Mouse (Mus musculus) hindbrain, embryonic 15.5 days (tissue): ENCODE results near the gene Inca1. TPM values are rescaled to one million over a fixed set of nuclear protein-coding genes. Genes with fewer than 3 reads are reported as not detected.

Experiments
- ATAC-seq: fragments of 200-750 bp; cut with Nextera tagmentation; 2 replicates; pipeline ENCODE4 v1.8.0; 2017; ENCODE audit warnings: low read depth, moderate number of reproducible peaks, moderate TSS enrichment; ENCODE audit not compliant: low FRiP score
- H3K27ac ChIP-seq: fragments of 300-500 bp; sonication (generic); replicated peaks from 2 replicates; pipeline ENCODE4 v1.5.1; 2015; ENCODE audit warnings: mild to moderate bottlenecking, inconsistent platforms
- H3K27me3 ChIP-seq: fragments of 300-500 bp; sonication (generic); 2 replicates; pipeline ENCODE4 v1.6.1; 2015; ENCODE audit warnings: control low read depth, inconsistent platforms
- H3K36me3 ChIP-seq: fragments of 300-500 bp; sonication (generic); 2 replicates; pipeline ENCODE4 v1.6.1; 2015; ENCODE audit warnings: control low read depth, inconsistent platforms
- H3K4me1 ChIP-seq: fragments of 300-500 bp; sonication (generic); replicated peaks from 2 replicates; pipeline ENCODE4 v1.6.1; 2015; ENCODE audit warnings: control low read depth, inconsistent platforms
- H3K4me2 ChIP-seq: fragments of 300-500 bp; sonication (generic); 2 replicates; pipeline ENCODE4 v1.6.1; 2015; ENCODE audit warnings: moderate library complexity, mild to moderate bottlenecking, inconsistent platforms
- H3K4me3 ChIP-seq: fragments of 300-500 bp; sonication (generic); 2 replicates; pipeline ENCODE4 v1.5.1; 2015; ENCODE audit warnings: mild to moderate bottlenecking, inconsistent platforms
- H3K9ac ChIP-seq: fragments of 300-500 bp; sonication (generic); 2 replicates; pipeline ENCODE4 v1.6.1; 2015; ENCODE audit warnings: inconsistent platforms
- H3K9me3 ChIP-seq: fragments of 300-500 bp; sonication (generic); 2 replicates; pipeline ENCODE4 v1.6.1; 2016; ENCODE audit warnings: control low read depth, inconsistent platforms
- WGBS: fragments of 180-500 bp; shearing (Covaris S2); methylation state at CpG from one replicate; pipeline ENCODE4 v1.1.7; 2015; 5-methylcytosine and 5-hydroxymethylcytosine counted together
- polyA plus RNA-seq: library from polyadenylated mRNA; unstranded; fragments of >200 nt; fragmentation: Nextera tagmentation; extraction: Ambion mirVana; gene quantifications from 2 replicates; pipeline ENCODE4 v1.2.1, GENCODE M21; 2015

The Inca1 gene
- polyA plus RNA-seq, 1 experiment from 2014 or later, result 1.9 TPM

DNA sequence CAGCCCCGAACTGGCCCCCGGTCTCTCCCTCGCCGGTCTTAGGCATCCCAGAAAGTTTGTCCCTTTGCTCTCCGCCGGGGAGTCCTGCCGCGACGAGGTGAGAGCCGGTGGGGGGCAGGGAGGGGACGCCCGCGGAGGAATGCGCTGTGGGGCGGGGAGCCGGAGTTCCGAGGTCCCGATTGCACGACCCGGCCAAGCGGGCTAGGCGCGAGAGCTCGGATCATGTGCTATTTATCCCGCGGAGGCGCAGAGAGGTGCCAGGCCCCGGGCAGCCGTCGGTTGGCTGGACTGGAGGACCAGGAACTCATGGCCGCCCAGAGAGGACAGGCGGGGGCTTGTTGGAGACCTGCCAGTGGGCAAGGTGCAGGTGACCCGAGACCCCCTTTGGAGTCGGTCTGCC, 658 bp upstream of the Inca1 start:
- peak overlapping the region; percentile 83 for H3K4me2 ChIP-seq
- WGBS, result under 1% methylated on average over 34 of the region's 34 CpGs
- ATAC-seq, result peak; percentile 35
- H3K27me3 ChIP-seq, result no peaks in the 10 kb centered on the region
- H3K36me3 ChIP-seq, result peaks cover 13% of the 10 kb centered on the region
- peaks cover 24% of the 10 kb centered on the region for H3K4me1 ChIP-seq
- peak overlapping the region; percentile 81 for H3K4me3 ChIP-seq
- H3K9me3 ChIP-seq, result no peaks in the 10 kb centered on the region
- H3K27ac ChIP-seq, result peak overlapping the region; percentile 96
- peak overlapping the region; percentile 89 for H3K9ac ChIP-seq

GRCm38 (mm10) chr11:70699051-70699450, 904 bp downstream of the Inca1 start:
- Histone ChIP-seq H3K4me2 (peak overlapping the region; percentile 83; the same call in 1 of the 2 replicates), H3K36me3 (no peaks in the 10 kb centered on the region; the same call in 1 of the 2 replicates), H3K4me3 (no peak overlapping the region), H3K9me3 (no peaks in the 10 kb centered on the region), H3K9ac (no peak overlapping the region), H3K27me3 (no peaks in the 10 kb centered on the region), H3K27ac (no peak overlapping the region), H3K4me1 (peaks cover 24% of the 10 kb centered on the region)
- 72% methylated on average over 2 of the region's 2 CpGs for WGBS
- ATAC-seq, result no peak

GRCm38 (mm10) chr11:70697376-70697775, 2.6 kb downstream of the Inca1 start:
- no peak overlapping the region for H3K27ac ChIP-seq
- H3K4me1 ChIP-seq, result peaks cover 20% of the 10 kb centered on the region
- 72% methylated on average over 3 of the region's 3 CpGs for WGBS
- ATAC-seq, result no peak
- no peak overlapping the region for H3K9ac ChIP-seq
- H3K36me3 ChIP-seq, result no peaks in the 10 kb centered on the region
- no peak overlapping the region for H3K4me2 ChIP-seq
- no peaks in the 10 kb centered on the region for H3K27me3 ChIP-seq
- H3K9me3 ChIP-seq, result no peaks in the 10 kb centered on the region
- no peak overlapping the region for H3K4me3 ChIP-seq

- no peak overlapping the region for H3K4me2 ChIP-seq
- no peak for ATAC-seq
- 75% methylated on average over 3 of the region's 3 CpGs for WGBS
These were observed 6.5 kb downstream of the Inca1 start for GRCm38 (mm10) chr11:70693504-70693903.

DNA sequence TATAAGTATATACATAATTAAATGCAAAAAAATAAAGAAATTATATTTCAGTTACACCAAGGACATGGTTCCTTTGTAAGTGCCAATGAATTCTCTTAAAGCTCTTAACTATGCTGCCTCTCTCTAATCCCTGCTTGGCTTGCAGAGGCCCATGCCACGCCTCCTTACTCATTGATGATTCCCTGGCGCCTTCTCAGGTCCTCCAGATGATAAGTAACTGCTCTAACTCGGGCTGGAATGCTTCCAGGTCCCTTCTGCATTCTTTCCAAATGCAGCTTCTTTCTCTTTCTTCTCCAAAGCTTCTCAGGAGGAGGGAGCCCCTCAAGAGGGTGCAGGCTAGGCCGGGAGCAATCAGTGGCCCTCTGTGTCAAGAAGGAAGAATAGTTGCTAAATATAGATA, 10.4 kb downstream of the Inca1 start:
- no peaks in the 10 kb centered on the region for H3K27me3 ChIP-seq
- H3K36me3 ChIP-seq, result 0 out of 2 replicates have a peak, but pooled peaks cover under 1% of the 10 kb centered on the region
- ATAC-seq, result no peak
- H3K9me3 ChIP-seq, result no peaks in the 10 kb centered on the region
- WGBS, result 66% methylated on average over 4 of the region's 4 CpGs
- no peak overlapping the region for H3K27ac ChIP-seq
- H3K9ac ChIP-seq, result no peak overlapping the region
- no peak overlapping the region for H3K4me2 ChIP-seq
- H3K4me1 ChIP-seq, result peaks cover 27% of the 10 kb centered on the region
- H3K4me3 ChIP-seq, result no peak overlapping the region

More at GRCm38 (mm10) chr11:70693504-70693903, 6.5 kb downstream of the Inca1 start:
- Histone ChIP-seq H3K9ac (no peak overlapping the region), H3K36me3 (no peaks in the 10 kb centered on the region), H3K9me3 (no peaks in the 10 kb centered on the region), H3K4me3 (no peak overlapping the region), H3K4me1 (peaks cover 6% of the 10 kb centered on the region), H3K27me3 (no peaks in the 10 kb centered on the region), H3K27ac (no peak overlapping the region)

DNA sequence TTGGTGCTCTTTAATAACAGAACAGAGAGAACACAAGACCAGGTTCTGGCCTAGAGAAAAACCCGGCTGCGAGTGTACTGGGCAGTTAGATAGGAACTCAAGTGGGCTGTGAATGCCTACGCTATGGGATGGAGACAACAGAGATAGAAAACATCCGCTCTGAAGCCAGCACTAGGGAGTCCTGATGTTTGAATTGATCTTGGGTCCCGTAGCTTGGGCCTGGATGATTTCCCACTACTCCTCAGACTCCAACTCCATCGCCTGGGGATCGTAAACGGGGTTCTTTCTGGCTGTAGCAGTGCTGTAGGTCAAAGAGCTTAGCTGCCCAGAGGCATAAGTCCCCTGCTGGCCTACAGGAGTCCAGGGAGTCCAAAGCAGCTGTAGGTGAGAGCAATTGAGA, 11.6 kb downstream of the Inca1 start:
- ATAC-seq, result no peak
- Histone ChIP-seq H3K4me3 (peak overlapping the region; percentile 94), H3K9ac (peak overlapping the region; percentile 83), H3K27ac (peak overlapping the region; percentile 87), H3K27me3 (no peaks in the 10 kb centered on the region), H3K36me3 (peaks cover 13% of the 10 kb centered on the region; the same call in 1 of the 2 replicates), H3K9me3 (no peaks in the 10 kb centered on the region), H3K4me2 (peak overlapping the region; percentile 91), H3K4me1 (peaks cover 27% of the 10 kb centered on the region)
- WGBS, result 9% methylated on average over 8 of the region's 8 CpGs

DNA sequence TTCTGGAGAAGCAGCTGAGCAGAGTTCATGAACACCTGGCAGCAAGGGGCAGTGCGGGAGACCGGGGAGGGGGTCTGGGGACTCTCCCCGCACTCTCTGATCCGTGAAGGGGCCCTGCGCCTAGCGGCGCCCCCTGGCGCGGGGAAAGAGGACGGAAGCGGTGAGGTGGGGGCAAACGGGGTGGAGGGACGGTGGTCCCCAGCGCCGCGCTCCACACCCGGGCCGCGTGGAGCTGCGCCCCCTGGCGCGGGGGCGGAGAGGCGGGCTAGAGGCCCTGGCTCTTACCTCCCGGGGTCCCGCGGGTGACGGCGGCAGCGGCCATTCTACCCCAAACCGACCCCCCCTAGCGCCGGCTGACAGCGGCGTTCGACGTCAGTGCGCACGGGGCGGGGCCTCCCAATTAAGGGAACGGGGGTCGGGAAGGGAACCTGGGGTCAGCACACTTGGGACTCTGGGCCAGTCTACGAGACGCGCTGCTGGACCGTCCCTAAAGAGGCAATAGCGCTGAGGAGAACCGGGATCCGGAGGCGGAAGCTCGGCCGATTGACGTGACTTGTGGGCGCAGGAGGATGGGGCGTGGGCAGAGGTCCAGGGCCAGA, 12.3 kb downstream of the Inca1 start, which contains the start of gene Camta2:
Gene Camta2, minus strand, starts transcription at position 505 of the 599 bp plus-strand sequence.
- peaks cover 27% of the 10 kb centered on the region for H3K4me1 ChIP-seq
- H3K9me3 ChIP-seq, result no peaks in the 10 kb centered on the region
- peak within 1 kb of the TSS; percentile 83 for H3K9ac ChIP-seq
- peak within 1 kb of the TSS; percentile 94 for H3K4me3 ChIP-seq
- WGBS, result under 1% methylated on average over 54 of the region's 55 CpGs
- peaks cover 15% of the 10 kb centered on the region; the same call in 1 of the 2 replicates for H3K36me3 ChIP-seq
- no peaks in the 10 kb centered on the region for H3K27me3 ChIP-seq
- ATAC-seq, result peak; percentile 83
- H3K27ac ChIP-seq, result peak within 1 kb of the TSS; percentile 87
- peak within 1 kb of the TSS; percentile 91 for H3K4me2 ChIP-seq

GRCm38 (mm10) chr11:70686901-70687566, 12.9 kb downstream of the Inca1 start:
- H3K9me3 ChIP-seq, result no peaks in the 10 kb centered on the region
- H3K27me3 ChIP-seq, result no peaks in the 10 kb centered on the region
- peak overlapping the region; percentile 94 for H3K4me3 ChIP-seq
- H3K27ac ChIP-seq, result peak overlapping the region; percentile 87
- WGBS, result 3% methylated on average over 16 of the region's 16 CpGs
- H3K4me1 ChIP-seq, result peaks cover 32% of the 10 kb centered on the region
- H3K36me3 ChIP-seq, result peaks cover 18% of the 10 kb centered on the region
- H3K9ac ChIP-seq, result peak overlapping the region; percentile 83
- peak overlapping the region; percentile 91 for H3K4me2 ChIP-seq
- peak; percentile 57 for ATAC-seq

DNA sequence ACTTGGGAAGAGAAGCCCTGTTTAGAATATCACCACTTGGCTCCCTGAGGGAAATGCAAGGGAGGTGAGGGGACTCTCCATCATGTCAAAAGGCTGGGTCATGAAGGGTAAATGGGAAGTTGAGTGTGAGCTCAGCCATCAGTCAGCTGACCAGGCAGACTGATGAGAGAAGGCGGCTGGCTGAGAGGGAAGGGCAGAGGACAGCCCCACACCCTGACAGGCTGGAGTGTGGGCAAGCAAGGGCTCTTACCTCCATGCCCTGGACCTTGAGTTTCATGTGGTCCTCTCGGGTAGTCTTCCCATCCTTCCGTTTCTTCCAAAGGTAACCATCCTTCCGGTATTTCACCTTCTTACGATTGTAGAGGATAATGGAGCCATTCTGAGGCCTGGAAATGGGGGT, 16.3 kb downstream of the Inca1 start:
- Histone ChIP-seq H3K4me2 (no peak overlapping the region), H3K36me3 (peaks cover 37% of the 10 kb centered on the region), H3K9ac (no peak overlapping the region), H3K27me3 (no peaks in the 10 kb centered on the region), H3K4me3 (no peak overlapping the region), H3K4me1 (peaks cover 29% of the 10 kb centered on the region), H3K27ac (no peak overlapping the region), H3K9me3 (no peaks in the 10 kb centered on the region)
- no peak for ATAC-seq
- WGBS, result 95% methylated on average over 5 of the region's 5 CpGs

- H3K4me3 ChIP-seq, result no peak overlapping the region
- H3K4me2 ChIP-seq, result no peak overlapping the region
- 15% methylated on average over 11 of the region's 11 CpGs for WGBS
- no peaks in the 10 kb centered on the region for H3K27me3 ChIP-seq
- H3K9me3 ChIP-seq, result no peaks in the 10 kb centered on the region
- ATAC-seq, result peak; percentile 71
- H3K9ac ChIP-seq, result no peak overlapping the region
- H3K4me1 ChIP-seq, result peaks cover 19% of the 10 kb centered on the region
- peak overlapping the region; percentile 35 for H3K27ac ChIP-seq
- peaks cover 44% of the 10 kb centered on the region for H3K36me3 ChIP-seq
These were observed 17.9 kb downstream of the Inca1 start for GRCm38 (mm10) chr11:70681897-70682581.

DNA sequence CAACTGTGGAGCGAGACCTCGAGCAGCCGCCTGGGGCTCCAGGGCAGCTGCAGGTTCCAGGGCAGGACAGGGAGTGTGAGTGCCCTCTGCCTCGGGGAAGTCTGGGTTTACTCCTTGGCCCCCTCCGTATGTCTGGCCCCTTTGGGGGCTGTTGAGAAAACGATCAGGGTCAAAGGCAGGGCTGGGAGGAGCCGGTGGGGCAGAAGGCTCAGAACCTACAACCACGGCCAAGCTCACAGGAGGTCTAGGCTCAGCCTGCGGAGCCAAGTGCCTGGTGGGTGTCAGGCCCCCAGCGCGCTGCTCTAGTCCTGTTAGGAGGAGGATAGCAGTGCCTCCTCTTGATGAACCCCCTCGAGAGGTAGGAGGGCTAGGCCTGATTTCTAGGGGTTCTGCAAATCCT, 18.8 kb downstream of the Inca1 start:
- H3K4me2 ChIP-seq, result no peak overlapping the region
- ATAC-seq, result no peak
- H3K36me3 ChIP-seq, result peaks cover 52% of the 10 kb centered on the region
- no peak overlapping the region for H3K4me3 ChIP-seq
- no peaks in the 10 kb centered on the region for H3K27me3 ChIP-seq
- H3K4me1 ChIP-seq, result peaks cover 10% of the 10 kb centered on the region; the same call in 1 of the 2 replicates
- WGBS, result 69% methylated on average over 12 of the region's 12 CpGs
- no peaks in the 10 kb centered on the region for H3K9me3 ChIP-seq
- no peak overlapping the region for H3K9ac ChIP-seq
- H3K27ac ChIP-seq, result no peak overlapping the region

GRCm38 (mm10) chr11:70679894-70680293, 20.1 kb downstream of the Inca1 start:
- Histone ChIP-seq H3K9ac (no peak overlapping the region), H3K36me3 (peaks cover 63% of the 10 kb centered on the region), H3K27me3 (no peaks in the 10 kb centered on the region), H3K27ac (no peak overlapping the region), H3K9me3 (no peaks in the 10 kb centered on the region), H3K4me1 (peaks cover 7% of the 10 kb centered on the region; the same call in 1 of the 2 replicates), H3K4me2 (no peak overlapping the region), H3K4me3 (no peak overlapping the region)
- WGBS, result 95% methylated on average over 8 of the region's 8 CpGs
- ATAC-seq, result no peak
